Mouse (Mus musculus) large intestine, adult 2 months (tissue): ENCODE measurements around the gene Lrrc8c. TPM values are rescaled to one million over a fixed set of nuclear protein-coding genes. Genes with fewer than 3 reads are reported as not detected.

Source experiments
- DNase-seq: peaks from one replicate; pipeline ENCODE4 v3.0.0-alpha.2; 2012; ENCODE audit warnings: low read depth, low spot score
- WGBS: fragments of 180-500 bp; shearing (Covaris S2); methylation state at CpG from one replicate; pipeline ENCODE4 v1.1.7; 2018; 5-methylcytosine and 5-hydroxymethylcytosine counted together
- polyA plus RNA-seq: library from polyadenylated mRNA; depleted of rRNA; stranded (reverse); fragments of >200 nt; gene quantifications from 2 replicates; pipeline ENCODE4 v1.2.3, GENCODE M21; 2012

Lrrc8c gene
- polyA plus RNA-seq, 1 experiment: 3.8 TPM

GRCm38 (mm10) chr5:105588683-105589082 is 69.5 kb downstream of the Lrrc8c start:
- DNase-seq: no peak

GRCm38 (mm10) chr5:105589119-105589518 is 69.9 kb downstream of the Lrrc8c start:
- DNase-seq: no peak
- 86% methylated on average over 3 of the region's 3 CpGs for WGBS

More at GRCm38 (mm10) chr5:105588683-105589082, 69.5 kb downstream of the Lrrc8c start:
- WGBS: 89% methylated on average over 4 of the region's 4 CpGs

- 82% methylated on average over 4 of the region's 4 CpGs for WGBS
- DNase-seq: no peak
These were observed 73.2 kb downstream of the Lrrc8c start for GRCm38 (mm10) chr5:105592396-105592795.

GRCm38 (mm10) chr5:105593630-105594029 is 74.4 kb downstream of the Lrrc8c start:
- 85% methylated on average over 9 of the region's 9 CpGs for WGBS
- no peak for DNase-seq

- 26% methylated on average over 9 of the region's 9 CpGs for WGBS
- no peak for DNase-seq
These were observed 79.7 kb downstream of the Lrrc8c start for GRCm38 (mm10) chr5:105598866-105599265.

- no peak for DNase-seq
- WGBS: 45% methylated on average over 4 of the region's 4 CpGs
These were observed 80.1 kb downstream of the Lrrc8c start for GRCm38 (mm10) chr5:105599315-105599714.

GRCm38 (mm10) chr5:105600998-105601397 is 81.8 kb downstream of the Lrrc8c start:
- whole genome bisulfite sequencing: 82% methylated on average over 4 of the region's 5 CpGs
- no peak for DNase-seq

GRCm38 (mm10) chr5:105602585-105602984 is 83.4 kb downstream of the Lrrc8c start:
- DNase-seq: no peak
- 78% methylated on average over 9 of the region's 9 CpGs for WGBS

- DNase-seq: no peak
- WGBS: 70% methylated on average over 9 of the region's 9 CpGs
These were observed 86.5 kb downstream of the Lrrc8c start for GRCm38 (mm10) chr5:105605736-105606135.

- no peak for DNase-seq
- 62% methylated on average over 12 of the region's 12 CpGs for WGBS
These were observed 90.5 kb downstream of the Lrrc8c start for GRCm38 (mm10) chr5:105609683-105610082.

- peak; percentile 54 for DNase-seq
- 34% methylated on average over 9 of the region's 9 CpGs for WGBS
These were observed 93.8 kb downstream of the Lrrc8c start for GRCm38 (mm10) chr5:105613002-105613401.

- WGBS: 86% methylated on average over 5 of the region's 5 CpGs
- no peak for DNase-seq
These were observed 94.8 kb downstream of the Lrrc8c start for GRCm38 (mm10) chr5:105614000-105614399.

- no peak for DNase-seq
- 58% methylated on average over 9 of the region's 9 CpGs for WGBS
These were observed 95.7 kb downstream of the Lrrc8c start for GRCm38 (mm10) chr5:105614682-105615434.

- WGBS: 60% methylated on average over 7 of the region's 7 CpGs
These were observed 96.8 kb downstream of the Lrrc8c start for GRCm38 (mm10) chr5:105615871-105616454.

GRCm38 (mm10) chr5:105616538-105616937 is 97.3 kb downstream of the Lrrc8c start:
- 71% methylated on average over 5 of the region's 5 CpGs for WGBS
- no peak for DNase-seq

More at GRCm38 (mm10) chr5:105615871-105616454, 96.8 kb downstream of the Lrrc8c start:
- no peak for DNase-seq

- DNase-seq: no peak
These were observed 99.3 kb downstream of the Lrrc8c start for GRCm38 (mm10) chr5:105618510-105618909.

- WGBS: 92% methylated on average over 2 of the region's 2 CpGs
- no peak for DNase-seq
These were observed 100.5 kb downstream of the Lrrc8c start for GRCm38 (mm10) chr5:105619666-105620065.

GRCm38 (mm10) chr5:105620505-105621116 is 101.4 kb downstream of the Lrrc8c start:
- 40% methylated on average over 6 of the region's 6 CpGs for WGBS
- DNase-seq: no peak

GRCm38 (mm10) chr5:105623074-105623713 is 104.0 kb downstream of the Lrrc8c start:
- WGBS: 54% methylated on average over 4 of the region's 4 CpGs

GRCm38 (mm10) chr5:105624257-105624656 is 105.1 kb downstream of the Lrrc8c start:
- DNase-seq: no peak
- whole genome bisulfite sequencing: 88% methylated on average over 3 of the region's 3 CpGs

More at GRCm38 (mm10) chr5:105623074-105623713, 104.0 kb downstream of the Lrrc8c start:
- DNase-seq: no peak
